Mouse (Mus musculus) kidney, adult 8-10 months (tissue): ENCODE measurements around the gene Tmem259.

Source experiments
- DNase-seq, 2 experiments: peaks; one replicate each; pipeline ENCODE4 v3.0.0; 2022

The Tmem259 gene

DNA sequence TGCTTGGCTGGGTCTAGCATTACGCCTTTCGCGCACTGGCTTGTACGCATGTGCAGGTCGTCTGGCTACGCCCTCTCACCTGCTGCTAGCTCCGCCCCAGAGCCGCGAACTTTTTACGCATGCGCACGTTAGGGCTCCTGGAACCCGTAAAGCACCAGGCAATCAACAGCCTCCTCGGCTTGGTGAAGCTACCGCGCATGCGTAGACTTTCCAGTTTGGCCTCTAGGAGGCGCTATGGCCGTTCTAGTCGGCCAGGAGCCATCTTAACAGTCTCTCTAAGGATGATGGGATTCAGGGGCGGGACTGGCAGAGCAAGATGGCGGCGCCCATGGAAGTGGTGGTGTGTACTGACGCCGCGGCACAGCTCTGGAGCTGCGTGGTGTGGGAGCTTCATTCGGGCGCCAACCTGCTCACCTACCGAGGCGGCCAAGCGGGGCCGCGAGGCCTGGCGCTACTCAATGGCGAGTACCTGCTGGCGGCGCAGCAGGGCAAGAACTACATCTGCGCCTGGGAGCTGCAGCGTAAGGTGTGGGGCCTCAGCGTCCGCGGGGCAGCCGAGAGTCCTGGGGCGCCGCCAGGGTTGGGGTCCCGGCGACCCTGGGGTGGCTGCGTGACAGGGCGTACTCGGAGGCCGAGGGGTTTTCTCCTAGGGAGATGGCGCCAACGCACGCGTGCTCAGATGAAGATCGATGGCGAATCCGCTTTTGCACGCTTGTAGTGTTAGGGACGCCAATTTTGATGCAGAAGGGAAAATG lies 24.1 kb downstream of the Tmem259 start, which contains the start of gene Wdr18:
Gene Wdr18, plus strand, starts transcription at position 306 of the 755 bp plus-strand sequence.
- DNase-seq = peak; percentile 100

DNA sequence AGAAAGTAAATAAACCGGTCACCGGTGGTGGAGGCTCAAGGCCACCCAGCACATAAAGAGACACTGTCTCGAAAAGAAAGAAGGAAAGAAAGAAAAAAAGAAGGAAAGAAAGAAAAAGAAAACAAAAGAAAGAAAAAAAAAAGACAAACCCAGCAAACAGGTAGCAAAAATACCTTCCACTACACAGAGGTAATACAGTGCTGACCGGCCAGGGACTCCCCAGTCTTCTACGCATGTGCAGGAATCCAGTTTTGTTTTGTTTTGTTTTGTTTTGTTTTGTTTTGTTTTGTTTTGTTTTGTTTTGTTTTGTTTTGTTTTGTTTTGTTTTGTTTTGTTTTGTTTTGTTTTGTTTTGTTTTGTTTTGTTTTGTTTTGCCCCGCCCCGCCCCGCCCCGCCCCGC lies 24.7 kb downstream of the Tmem259 start:
- peak; percentile 57 to 64 for DNase-seq

DNA sequence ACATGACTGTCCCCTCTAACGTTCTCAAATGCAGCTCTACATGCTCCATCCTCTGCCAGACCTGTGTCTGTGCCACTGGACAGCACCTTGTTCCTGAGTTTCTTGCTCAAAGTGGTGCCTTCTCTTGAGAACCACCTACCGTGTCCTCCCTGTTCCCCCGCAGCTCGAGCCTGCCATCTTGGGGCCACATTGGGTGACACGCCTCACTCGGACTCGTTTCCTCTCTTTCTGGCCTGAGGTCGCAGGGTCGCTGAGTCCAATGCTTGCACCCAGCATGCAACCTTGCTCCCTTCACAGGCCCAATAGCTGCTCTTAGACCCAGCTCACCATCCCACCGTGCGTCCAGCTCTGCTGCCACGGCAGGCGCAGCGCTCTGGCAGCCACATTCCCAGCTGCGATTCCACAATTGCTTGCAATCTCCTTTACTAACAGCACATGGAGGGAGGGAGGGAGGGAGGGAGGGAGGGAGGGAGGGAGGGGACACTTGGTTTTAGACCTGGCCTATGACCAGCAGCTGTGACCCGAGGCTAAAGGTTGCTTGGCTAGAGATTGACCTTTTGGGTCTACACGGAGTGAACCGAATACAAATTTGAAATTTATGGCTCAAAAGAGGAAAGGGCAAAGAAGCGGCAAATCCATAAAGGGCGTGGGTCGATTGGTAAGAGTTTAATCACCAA lies 25.9 kb downstream of the Tmem259 start:
- DNase-seq = peak; percentile 89 to 90

DNA sequence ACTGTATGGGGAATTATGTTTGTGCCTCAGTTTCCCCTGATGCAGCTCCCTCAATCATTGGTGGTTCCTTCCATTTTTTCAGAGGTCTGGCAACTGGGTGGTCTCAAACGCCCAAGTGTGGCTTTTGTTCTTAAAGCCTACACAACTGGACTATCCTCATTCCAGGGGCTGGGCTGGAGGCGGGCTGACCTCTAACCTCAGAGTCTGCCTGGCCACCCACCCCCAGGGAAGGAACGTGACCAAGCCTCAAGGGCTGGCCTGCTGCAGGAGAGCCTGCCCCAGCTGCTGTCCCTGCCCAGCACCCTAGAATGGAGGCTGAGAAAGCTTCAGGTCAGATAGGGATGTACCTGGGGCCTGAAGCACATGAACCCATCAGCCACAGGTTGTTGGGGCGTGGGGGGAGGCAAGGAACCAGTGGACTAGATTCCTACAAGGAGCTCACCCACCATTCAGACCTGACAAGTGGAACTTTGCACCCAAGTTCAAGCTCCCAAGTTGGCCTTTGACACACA lies 27.4 kb downstream of the Tmem259 start:
- no peak for DNase-seq

DNA sequence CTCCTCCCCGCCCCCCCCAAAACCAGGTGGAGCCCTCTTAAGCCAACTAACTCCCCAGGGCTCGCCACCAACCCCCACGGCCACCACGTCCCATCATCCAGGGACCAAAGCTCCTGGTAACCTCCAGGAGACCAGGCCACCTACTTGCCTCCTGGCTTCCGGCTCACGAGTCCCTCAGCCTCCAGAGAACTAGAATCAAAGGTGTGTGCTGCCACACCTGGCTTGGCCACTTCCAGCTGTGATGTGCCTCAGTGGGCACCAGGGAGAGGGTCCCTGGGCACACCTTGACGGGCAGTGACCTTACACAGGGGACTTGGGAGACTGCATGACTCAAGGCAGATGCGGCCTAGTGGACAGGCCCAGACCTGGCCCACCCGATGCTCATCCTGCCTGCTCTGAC lies 28.4 kb downstream of the Tmem259 start:
- no peak for DNase-seq

DNA sequence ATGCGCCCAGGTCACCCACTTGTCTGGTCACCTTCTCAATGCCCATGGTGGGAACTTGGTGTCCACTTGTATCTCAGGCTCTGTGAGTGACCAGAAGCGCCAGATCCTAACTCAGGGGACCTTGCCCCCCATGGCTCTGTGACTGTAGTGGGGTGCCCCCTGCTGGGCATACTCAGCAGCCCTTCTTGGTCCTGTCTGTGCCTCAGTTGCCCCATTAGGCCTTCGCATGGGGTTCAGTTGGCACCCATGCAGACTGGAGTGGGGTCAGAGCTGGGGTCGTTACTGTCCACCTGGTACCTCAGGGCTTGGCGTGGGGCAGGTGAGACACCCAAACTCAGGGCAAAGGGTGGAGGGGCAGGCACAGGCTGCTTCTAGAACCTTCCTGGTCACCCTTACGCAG lies 30.2 kb downstream of the Tmem259 start:
- DNase-seq = peak in 1 of 2 experiments; percentile 57

DNA sequence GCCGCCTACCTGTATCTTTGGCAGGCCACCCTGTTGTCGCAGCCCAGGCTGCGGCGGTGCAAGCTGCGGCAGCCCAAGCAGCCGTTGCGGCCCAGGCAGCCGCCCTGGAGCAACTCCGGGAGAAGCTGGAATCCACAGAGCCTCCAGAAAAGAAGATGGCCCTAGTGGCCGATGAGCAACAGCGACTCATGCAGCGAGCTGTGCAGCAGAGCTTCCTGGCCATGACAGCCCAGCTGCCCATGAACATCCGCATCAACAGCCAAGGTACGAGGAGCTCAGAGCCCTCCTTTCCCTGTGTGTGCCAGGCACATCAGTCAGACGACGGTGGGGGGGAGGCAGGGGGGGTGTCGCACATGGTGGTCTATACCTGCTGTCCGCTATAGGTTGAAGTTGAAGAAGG lies 33.5 kb downstream of the Tmem259 start:
- no peak for DNase-seq

DNA sequence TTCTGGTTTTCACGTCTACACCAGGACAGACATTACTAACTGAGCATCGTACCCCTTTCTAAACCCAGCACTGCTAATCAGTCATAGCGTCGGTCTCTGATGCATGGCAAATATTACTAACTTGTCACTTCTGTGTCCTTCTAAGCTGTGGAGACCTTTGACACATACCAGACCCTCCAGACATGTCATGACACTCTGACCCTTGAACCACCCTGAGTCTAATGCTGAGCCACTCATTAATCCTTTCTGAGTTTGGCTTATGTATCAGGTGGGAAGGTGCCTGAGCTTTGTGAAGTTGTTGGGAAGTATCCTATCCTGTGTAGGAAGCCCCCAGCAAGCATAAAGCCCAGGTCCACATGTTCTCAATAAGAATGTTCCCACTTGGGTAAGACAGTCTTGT lies 34.3 kb downstream of the Tmem259 start:
- peak in 1 of 2 experiments; percentile 45 for DNase-seq

DNA sequence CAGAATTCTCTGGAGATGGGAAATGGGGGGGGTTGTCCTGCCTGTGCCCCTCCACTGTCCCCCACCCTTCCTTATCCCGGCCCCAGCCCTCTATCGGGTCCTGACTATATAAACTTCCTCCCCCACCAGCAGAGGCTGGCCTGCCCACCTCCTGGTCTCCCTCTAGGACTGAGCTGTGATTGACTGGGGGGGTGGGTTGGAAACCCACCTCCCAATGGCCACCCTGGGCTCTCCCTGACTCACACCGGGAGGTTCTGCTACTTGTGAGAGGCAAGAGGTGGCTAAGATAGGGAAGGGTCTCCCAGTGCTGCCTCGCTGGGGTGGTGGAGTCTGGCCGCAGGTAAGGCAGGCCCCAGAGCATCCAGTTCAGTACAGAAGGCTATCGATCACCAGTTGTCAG lies 36.6 kb downstream of the Tmem259 start:
- no peak for DNase-seq

DNA sequence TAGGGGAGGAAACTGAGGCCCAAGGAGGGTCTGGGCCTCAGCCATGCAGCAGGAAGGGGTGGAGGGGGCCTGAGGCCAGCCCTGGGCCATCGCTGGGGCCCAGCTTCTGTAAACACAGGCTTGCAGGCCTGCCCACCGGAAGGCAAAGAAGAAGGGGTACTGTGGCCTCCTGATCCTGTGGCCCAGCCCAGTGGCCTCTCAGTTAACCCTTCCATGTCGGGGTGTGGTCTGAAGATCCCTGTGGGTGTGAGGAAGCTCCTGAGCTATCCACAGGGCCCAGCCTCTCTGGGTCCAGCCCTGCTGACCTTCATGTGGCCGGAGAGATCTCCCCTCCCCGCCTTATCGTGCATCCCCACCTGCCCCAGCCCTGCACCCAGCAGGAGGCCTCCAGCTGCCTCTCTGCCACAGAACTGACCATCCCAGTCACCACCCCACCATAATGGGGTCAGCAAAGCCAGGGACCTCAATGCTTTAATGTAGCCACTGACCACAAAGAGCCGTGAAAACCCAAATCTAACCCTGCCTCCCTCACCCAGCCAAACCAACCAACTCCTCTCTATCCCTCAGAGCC lies 37.3 kb downstream of the Tmem259 start:
- no peak for DNase-seq

DNA sequence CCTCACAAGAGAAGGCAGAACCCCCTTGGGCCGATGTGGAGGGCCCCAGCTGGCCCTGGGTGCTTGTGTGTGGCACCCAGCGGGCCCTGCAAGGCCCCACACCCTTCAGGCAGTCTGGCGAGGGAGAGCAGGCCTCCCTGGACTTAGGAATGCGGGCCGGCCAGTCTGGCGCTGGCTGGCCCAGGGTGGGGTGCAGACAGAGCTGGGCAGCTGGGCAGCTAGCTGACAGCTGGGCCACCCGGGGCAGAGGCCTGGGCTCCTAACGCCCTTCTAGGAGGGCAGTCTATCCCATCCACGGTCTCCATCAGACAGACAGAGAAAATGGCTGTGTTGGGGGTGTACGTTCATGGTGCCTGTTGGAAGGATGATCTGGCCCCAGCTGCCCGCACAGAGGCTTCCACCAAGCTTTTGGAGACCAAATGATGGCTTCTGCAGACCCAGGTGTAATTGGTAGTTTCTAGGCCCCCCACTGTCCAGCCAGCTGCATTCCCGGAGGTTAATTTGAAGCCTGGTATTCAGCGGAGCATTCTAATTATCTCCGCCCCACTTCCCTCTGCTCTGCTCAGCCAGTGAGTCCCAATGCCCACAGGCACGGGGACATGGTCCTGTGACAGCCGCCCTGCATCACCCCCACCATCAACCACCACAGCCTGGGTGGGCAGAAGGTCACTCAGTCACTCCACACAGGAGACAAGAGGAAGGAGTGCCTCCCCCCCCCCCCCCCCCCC lies 38.5 kb downstream of the Tmem259 start:
- DNase-seq = peak; percentile 59 to 80

DNA sequence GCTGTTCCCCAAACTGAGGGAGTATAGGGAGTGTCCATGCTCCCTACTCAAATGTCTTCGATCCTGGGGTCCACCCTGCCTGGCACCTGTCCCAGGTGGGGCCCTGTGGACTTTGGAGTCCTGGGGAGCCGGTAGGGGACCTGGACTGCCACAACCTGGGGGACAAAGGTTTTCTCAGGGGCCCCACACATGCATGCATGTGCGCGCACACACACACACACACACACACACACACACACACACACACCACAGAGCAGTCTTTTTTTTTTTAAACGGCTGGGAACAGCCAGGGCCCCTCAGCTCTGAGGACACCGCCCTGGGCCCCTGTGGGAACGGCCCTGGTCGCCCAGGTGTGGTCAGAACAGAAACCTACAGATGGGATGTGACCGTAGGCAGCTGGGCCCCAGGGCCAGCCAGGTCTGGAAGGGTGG lies 40.6 kb downstream of the Tmem259 start:
- DNase-seq = no peak

DNA sequence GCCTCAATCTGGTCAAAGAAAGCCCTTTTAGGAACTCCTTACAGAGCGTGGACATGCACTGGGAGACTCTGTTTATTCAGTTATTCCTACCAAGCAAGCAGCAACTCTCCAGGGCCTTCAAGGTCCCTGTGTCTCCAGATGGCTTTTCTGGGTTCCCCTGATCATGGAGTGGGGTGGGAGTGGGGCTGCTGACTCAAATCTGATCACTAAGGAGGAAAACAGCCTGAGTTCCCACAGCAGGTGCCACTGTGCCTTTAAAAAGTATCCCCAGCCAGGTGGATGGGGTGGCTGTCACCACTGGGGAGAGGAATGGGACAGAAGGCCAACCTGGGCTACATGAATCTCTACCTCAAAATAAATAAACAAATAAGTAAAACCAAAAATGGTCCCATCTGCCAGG lies 41.1 kb downstream of the Tmem259 start:
- no peak for DNase-seq

DNA sequence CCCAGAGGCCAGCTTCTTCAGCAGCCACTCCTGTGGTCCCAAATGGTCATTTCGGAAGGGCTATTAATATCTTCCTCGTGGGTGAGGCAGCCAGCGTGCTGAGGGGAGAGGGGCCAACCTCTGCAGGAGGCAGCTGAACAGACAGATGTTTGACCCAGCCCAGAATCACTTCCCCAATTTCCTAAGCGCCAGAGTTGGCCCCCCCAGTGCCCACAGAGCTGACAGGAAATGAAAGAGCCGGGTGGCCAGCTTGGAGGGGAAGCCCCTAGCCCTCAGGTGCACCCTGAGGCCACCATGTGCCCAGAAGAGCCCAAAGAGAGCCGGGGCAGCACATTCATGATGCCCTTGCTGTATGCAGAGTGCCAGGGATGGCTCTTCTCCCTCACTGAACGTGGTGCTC lies 43.4 kb downstream of the Tmem259 start:
- no peak for DNase-seq

DNA sequence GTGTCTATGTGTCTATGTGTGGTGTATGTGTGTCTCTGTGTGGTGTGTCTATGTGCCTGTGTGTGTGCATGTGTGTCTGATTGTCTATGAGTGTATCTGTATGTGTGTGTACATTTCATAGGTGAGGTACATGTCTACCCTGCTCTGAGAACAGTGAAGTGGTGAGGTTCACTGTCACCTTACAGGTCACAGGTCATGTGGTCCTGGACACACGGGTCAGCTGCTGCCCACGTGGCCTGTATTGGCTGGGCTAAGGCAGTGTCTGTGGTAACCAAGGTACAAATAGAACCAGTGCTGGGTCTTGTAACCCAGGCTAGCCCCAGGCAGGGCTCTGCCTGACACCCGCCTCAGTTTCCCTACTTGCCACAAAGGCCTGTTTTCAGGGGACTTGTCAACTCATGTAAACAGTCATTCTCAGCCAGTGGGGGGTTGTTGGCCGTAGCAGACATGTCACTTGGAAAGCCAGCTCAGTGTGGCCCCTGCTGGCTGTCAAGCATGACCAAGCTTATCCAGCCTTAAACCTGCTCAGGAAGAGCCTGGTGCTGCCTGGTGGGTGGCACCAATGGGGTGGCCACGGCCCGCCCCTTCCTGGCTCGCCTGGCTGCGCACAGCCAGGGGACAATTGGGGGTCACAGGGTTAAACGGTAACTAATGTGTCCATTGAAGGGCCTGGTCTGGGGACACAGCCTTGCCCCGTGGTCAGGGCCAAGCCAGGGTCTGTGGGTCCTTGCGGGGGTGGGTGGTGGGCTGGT lies 46.2 kb downstream of the Tmem259 start:
- DNase-seq = peak; percentile 59 to 70

DNA sequence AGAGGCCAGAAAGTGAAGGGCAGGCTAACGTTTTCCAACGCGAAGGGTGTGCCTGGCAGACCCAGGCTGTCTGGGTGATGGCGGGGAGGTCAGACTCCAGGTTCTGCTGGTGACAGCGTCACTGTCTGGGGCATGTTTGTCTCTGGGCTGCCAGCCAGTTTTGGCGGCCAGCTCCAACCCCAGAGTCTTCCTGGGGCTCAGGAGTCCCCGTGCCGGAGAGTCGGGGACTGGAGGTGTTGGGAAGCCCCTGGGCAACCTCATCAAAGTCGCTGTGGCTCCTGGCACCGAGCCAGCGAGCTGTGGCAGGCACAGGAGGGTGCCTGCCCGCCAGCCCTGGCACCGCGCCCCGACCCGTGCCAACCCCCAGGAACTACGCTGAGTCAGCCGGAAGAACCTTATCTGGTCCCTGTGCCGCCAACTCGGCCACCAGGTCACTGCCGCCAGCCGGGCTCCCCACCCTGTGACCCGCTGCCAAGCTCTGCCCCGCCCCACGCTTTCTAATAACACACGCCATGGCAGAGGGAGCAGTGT lies 47.2 kb downstream of the Tmem259 start:
- peak; percentile 79 for DNase-seq

DNA sequence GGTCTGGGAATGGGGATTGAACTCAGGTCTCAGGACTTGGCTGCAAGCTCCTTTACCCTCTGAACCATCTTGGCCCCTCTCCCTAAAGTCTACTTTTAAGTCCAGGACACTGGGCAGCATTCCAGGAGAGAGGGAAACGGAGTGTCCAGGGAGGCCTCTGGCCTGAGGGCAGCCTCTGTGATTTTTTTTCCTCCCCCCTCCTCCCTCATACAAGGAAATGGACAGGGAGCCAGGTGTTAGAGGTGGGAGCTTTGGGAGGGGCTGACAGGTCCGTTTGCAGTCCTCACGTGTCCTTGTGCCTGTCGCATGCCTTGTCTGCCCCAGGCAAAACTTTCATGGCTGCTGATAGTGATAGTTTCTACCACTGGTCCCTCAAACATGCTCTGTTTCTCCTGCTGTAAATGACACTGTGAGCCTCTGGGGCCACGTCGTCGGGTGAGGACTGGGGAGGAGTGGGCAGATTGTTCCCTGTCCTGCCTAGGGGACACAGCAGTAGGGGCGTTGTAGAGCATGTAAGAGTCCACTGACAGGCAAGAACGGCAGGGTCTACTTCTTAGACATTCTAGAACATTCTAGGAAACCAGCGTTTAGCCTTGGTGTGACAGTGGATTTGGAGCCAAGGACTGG lies 47.7 kb downstream of the Tmem259 start:
- DNase-seq = peak; percentile 80 to 84

DNA sequence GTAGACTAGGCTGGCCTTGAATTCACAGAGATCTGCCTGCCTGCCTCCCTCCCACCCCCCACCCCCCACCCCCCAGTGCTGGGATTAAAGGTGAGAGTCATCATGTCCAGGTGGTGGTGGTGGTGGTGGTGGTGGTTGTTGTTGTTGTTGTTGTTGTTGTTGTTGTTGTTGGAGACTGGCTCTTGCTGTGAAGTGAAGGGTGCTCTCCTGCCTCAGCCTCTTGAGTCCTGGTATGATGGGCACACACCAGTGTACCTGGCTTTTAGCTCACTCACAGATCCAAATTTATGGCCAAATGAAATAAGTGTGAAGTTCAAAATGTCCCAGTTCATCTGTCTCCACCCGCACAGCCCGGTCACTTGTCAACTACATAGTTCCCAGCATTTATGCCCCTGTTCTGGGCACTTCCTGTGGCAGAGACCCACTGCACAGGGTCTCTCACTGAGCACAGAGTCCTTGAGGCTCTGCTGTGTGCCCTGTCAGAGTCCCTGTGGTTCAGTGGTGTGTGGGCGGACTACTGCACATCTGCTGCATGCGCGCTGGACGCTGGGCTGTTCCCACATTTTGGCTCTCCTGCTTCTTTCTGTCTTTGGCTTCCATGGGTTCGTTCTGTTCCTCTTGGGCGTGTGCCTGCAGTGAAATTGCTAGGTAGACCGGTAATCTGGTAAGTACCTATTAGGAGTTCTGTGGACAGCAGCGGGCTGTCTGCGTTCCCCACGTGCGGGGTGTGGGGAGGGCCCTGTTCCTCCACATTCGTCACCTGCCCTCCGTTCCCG lies 49.1 kb downstream of the Tmem259 start:
- DNase-seq = no peak

DNA sequence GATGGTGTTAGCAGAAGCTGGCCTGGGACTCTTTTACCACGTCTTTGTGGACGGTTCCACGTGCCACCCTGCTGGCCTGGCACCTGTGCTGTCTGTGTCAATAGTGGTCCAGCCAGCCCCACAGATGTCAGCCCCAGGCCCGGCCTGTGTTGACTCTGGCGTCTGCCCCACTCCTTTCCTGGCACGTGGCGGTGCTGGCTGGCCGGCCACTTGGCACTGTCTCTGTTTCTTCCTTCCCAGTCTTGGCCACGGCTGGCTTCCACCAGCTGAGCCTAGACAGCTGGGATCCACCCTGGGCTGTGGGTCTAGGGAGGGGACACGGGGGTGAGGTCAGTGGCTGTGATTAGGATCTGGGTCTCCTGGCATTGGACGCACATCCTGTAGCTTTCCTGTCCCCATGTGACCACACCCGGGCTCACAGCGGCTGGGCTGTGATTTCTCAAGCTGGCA lies 49.8 kb downstream of the Tmem259 start:
- DNase-seq = peak; percentile 85 to 89

DNA sequence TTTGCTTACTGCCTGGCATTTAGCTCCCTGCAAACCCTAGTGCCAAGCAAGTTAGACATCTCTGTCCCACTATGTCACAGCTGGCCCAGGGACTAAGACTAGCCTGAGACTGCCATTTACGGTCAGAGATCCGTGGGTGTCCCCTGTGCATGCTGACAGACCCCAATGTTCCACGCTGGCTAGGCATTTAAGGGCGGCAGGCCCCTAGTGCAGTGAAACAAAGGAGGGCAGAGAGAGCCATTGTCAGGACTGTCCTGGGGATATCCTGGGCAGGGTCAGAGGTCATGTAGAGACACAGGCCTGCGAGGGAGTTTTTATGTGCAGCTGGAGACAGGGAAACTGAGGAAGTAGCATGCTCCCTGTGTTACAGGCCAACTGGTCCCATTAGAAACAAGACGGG lies 50.3 kb downstream of the Tmem259 start:
- DNase-seq = no peak
